Mouse (Mus musculus) limb, embryonic 11.5 days (tissue): Measurements from ENCODE around the gene Rnf5. TPM values are rescaled to one million over a fixed set of nuclear protein-coding genes. Genes with fewer than 3 reads are reported as not detected.
A peak's percentile ranks its signal among the peaks of the same experiment; 100 is the strongest.

ENCODE experiments used
- ATAC-seq: fragments of 200-750 bp; cut with Nextera tagmentation; 2 replicates; pipeline ENCODE4 v1.8.0; 2017; ENCODE audit warnings: low read depth; ENCODE audit not compliant: insufficient number of reproducible peaks, low FRiP score, low TSS enrichment
- DNase-seq: peaks from one replicate; pipeline ENCODE4 v3.0.0-alpha.2; 2015; ENCODE audit warnings: low spot score
- H3K27ac ChIP-seq: fragments of 300-500 bp; sonication (generic); replicated peaks from 2 replicates; pipeline ENCODE4 v1.5.1; 2014; ENCODE audit warnings: low read depth, mild to moderate bottlenecking, low read length
- H3K27me3 ChIP-seq: fragments of 300-500 bp; sonication (generic); 2 replicates; pipeline ENCODE4 v1.6.1; 2014; ENCODE audit warnings: mild to moderate bottlenecking, low read length, mixed read lengths; ENCODE audit not compliant: control insufficient read depth, insufficient read depth
- H3K36me3 ChIP-seq: fragments of 300-500 bp; sonication (generic); 2 replicates; pipeline ENCODE4 v1.6.1; 2014; ENCODE audit warnings: mild to moderate bottlenecking, low read length, moderate library complexity, mixed read lengths; ENCODE audit not compliant: control insufficient read depth, insufficient read depth
- H3K4me1 ChIP-seq: fragments of 300-500 bp; sonication (generic); 2 replicates; pipeline ENCODE4 v1.6.1; 2014; ENCODE audit warnings: low read length, mixed read lengths; ENCODE audit not compliant: control insufficient read depth, insufficient read depth
- H3K4me2 ChIP-seq: fragments of 300-500 bp; sonication (generic); 2 replicates; pipeline ENCODE4 v1.6.1; 2014; ENCODE audit warnings: low read depth, mild to moderate bottlenecking, moderate library complexity; ENCODE audit not compliant: severe bottlenecking
- H3K4me3 ChIP-seq: fragments of 300-500 bp; sonication (generic); 2 replicates; pipeline ENCODE4 v1.5.1; 2014; ENCODE audit warnings: low read depth, low read length
- H3K9ac ChIP-seq: fragments of 300-500 bp; sonication (generic); 2 replicates; pipeline ENCODE4 v1.6.1; 2014; ENCODE audit warnings: mild to moderate bottlenecking, low read length
- H3K9me3 ChIP-seq: fragments of 300-500 bp; sonication (generic); 2 replicates; pipeline ENCODE4 v1.6.1; 2016; ENCODE audit warnings: low read length; ENCODE audit not compliant: control insufficient read depth
- WGBS: fragments of 180-500 bp; shearing (Covaris S2); extraction: QIAGEN DNeasy Blood & Tissue Kit; methylation state at CpG from one replicate; pipeline ENCODE4 v1.1.7; 2014; 5-methylcytosine and 5-hydroxymethylcytosine counted together
- polyA plus RNA-seq: library from polyadenylated mRNA; unstranded; fragments of >200 nt; fragmentation: Nextera tagmentation; extraction: Ambion mirVana; gene quantifications from 2 replicates; pipeline ENCODE4 v1.2.1, GENCODE M21; 2014

The Rnf5 gene
- polyA plus RNA-seq, 1 experiment from 2014 or later: 111 TPM

- H3K4me1 ChIP-seq: peaks cover 21% of the 10 kb centered on the region
- H3K9ac ChIP-seq: no peak overlapping the region
- H3K4me2 ChIP-seq: no peak overlapping the region
- no peak for DNase-seq
- no peak overlapping the region for H3K27ac ChIP-seq
- H3K27me3 ChIP-seq: peaks cover 4% of the 10 kb centered on the region
- H3K9me3 ChIP-seq: no peaks in the 10 kb centered on the region
- no peak overlapping the region for H3K4me3 ChIP-seq
- H3K36me3 ChIP-seq: no peaks in the 10 kb centered on the region
- ATAC-seq: no peak
- WGBS: 93% methylated on average over 3 of the region's 3 CpGs
These were observed 21.5 kb upstream of the Rnf5 start for GRCm38 (mm10) chr17:34624981-34625380.

- no peak overlapping the region for H3K27ac ChIP-seq
- no peaks in the 10 kb centered on the region for H3K27me3 ChIP-seq
- H3K36me3 ChIP-seq: no peaks in the 10 kb centered on the region
- no peak overlapping the region for H3K9ac ChIP-seq
- no peak overlapping the region for H3K4me3 ChIP-seq
- H3K4me2 ChIP-seq: no peak overlapping the region
- ATAC-seq: no peak
- WGBS: 85% methylated on average over 9 of the region's 9 CpGs
- DNase-seq: no peak
- no peaks in the 10 kb centered on the region for H3K9me3 ChIP-seq
- peaks cover 12% of the 10 kb centered on the region for H3K4me1 ChIP-seq
These were observed 19.7 kb upstream of the Rnf5 start for GRCm38 (mm10) chr17:34623161-34623560.

GRCm38 (mm10) chr17:34621006-34621405, 17.5 kb upstream of the Rnf5 start:
- H3K27me3 ChIP-seq: no peaks in the 10 kb centered on the region
- WGBS: 86% methylated on average over 8 of the region's 8 CpGs
- no peaks in the 10 kb centered on the region for H3K36me3 ChIP-seq
- ATAC-seq (no peak), DNase-seq (no peak)
- H3K9ac ChIP-seq: no peak overlapping the region
- peaks cover under 1% of the 10 kb centered on the region; the same call in 1 of the 2 replicates for H3K4me1 ChIP-seq
- no peak overlapping the region for H3K27ac ChIP-seq
- H3K4me2 ChIP-seq: no peak overlapping the region
- H3K9me3 ChIP-seq: no peaks in the 10 kb centered on the region
- H3K4me3 ChIP-seq: no peak overlapping the region

- H3K9me3 ChIP-seq: no peaks in the 10 kb centered on the region
- no peaks in the 10 kb centered on the region for H3K4me1 ChIP-seq
- no peak overlapping the region for H3K9ac ChIP-seq
- 21% methylated on average over 6 of the region's 6 CpGs for WGBS
- no peak for ATAC-seq
- no peaks in the 10 kb centered on the region for H3K27me3 ChIP-seq
- no peak overlapping the region for H3K4me2 ChIP-seq
- peak; percentile 74 for DNase-seq
- H3K36me3 ChIP-seq: peaks cover 2% of the 10 kb centered on the region; the same call in 1 of the 2 replicates
- H3K4me3 ChIP-seq: no peak overlapping the region
- H3K27ac ChIP-seq: no peak overlapping the region
These were observed 15.5 kb upstream of the Rnf5 start for GRCm38 (mm10) chr17:34618999-34619398.

DNA sequence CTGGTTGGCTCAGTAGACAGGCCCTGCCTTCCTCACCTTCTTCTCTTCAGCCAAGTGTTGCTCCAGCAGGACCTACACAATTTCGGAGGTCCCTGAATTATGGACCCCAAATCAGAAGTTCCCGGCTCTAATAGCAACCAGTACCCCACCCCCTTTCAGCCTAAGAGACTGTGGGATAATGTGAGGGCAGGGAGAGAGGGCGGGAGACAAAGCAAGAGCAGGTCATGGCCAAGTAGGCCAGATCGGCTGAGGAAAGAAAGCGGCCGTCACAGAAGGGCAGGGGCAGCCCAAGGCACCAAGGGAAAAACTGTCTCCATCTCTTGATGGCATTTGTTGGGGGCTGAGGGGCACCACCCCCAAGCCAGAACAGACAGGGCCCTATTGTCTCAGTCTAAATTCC, 12.4 kb upstream of the Rnf5 start, which contains the start of gene Egfl8:
Gene Egfl8, minus strand, starts transcription at position 101 of the 400 bp plus-strand sequence.
- H3K27me3 ChIP-seq: no peaks in the 10 kb centered on the region
- WGBS: 83% methylated on average over 6 of the region's 6 CpGs
- no peak within 1 kb of the TSS for H3K27ac ChIP-seq
- H3K36me3 ChIP-seq: peaks cover 24% of the 10 kb centered on the region
- no peak within 1 kb of the TSS for H3K9ac ChIP-seq
- ATAC-seq: no peak
- H3K9me3 ChIP-seq: no peaks in the 10 kb centered on the region
- no peak for DNase-seq
- H3K4me2 ChIP-seq: no peak within 1 kb of the TSS
- no peak within 1 kb of the TSS for H3K4me3 ChIP-seq
- H3K4me1 ChIP-seq: no peaks in the 10 kb centered on the region

DNA sequence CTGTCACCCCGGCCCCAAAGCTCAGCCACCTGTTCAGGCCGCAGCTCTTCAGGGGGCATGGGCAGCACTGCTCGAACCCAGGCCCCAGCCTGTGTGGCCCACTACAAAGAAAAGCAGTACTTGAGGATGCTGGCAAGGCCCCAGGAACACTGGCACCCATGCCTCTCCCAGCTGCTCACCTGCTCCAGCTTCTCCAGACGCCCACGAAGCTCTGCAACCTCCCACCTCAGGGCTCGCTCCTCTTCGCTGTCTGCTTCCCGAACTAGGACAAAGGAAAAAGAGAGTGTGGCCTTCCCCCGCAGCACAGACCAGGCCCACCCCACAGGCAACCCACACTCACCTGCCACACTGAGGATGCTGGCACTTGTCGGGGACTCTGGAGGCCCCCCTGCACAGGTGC, 10.3 kb upstream of the Rnf5 start:
- Histone ChIP-seq H3K4me3 (no peak overlapping the region), H3K27me3 (no peaks in the 10 kb centered on the region), H3K36me3 (peaks cover 25% of the 10 kb centered on the region), H3K4me1 (no peaks in the 10 kb centered on the region), H3K27ac (no peak overlapping the region), H3K4me2 (no peak overlapping the region), H3K9ac (no peak overlapping the region), H3K9me3 (no peaks in the 10 kb centered on the region)
- ATAC-seq (no peak), DNase-seq (no peak)
- WGBS: 86% methylated on average over 10 of the region's 10 CpGs

GRCm38 (mm10) chr17:34613054-34613645, 9.7 kb upstream of the Rnf5 start:
- DNase-seq: no peak
- Histone ChIP-seq H3K9me3 (no peaks in the 10 kb centered on the region), H3K9ac (no peak overlapping the region), H3K36me3 (peaks cover 25% of the 10 kb centered on the region), H3K27me3 (no peaks in the 10 kb centered on the region), H3K27ac (no peak overlapping the region), H3K4me3 (no peak overlapping the region), H3K4me1 (no peaks in the 10 kb centered on the region), H3K4me2 (no peak overlapping the region; the same call in 1 of the 2 replicates)
- WGBS: 86% methylated on average over 11 of the region's 11 CpGs
- ATAC-seq: no peak

DNA sequence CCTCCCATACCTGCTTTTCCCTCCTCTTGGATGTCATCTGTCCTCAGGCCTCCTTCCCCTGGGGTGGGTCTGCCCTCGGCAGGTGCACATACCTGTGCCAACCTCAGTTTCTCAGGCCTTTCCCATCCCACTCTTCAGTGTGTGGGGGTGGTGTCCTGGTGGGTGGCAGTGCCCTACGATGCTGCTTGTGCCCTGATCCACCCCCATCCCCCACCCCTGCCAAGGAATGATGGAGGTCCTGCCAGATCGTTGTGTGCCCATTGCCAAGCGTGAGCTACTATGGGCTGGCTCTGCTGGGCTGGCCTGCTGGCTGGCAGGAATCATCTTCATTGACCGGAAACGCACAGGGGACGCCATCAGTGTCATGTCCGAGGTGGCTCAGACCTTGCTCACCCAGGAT, 7.6 kb upstream of the Rnf5 start:
- Histone ChIP-seq H3K4me2 (no peak overlapping the region), H3K27me3 (no peaks in the 10 kb centered on the region), H3K27ac (no peak overlapping the region), H3K4me3 (no peak overlapping the region), H3K4me1 (peaks cover 6% of the 10 kb centered on the region), H3K9ac (no peak overlapping the region), H3K9me3 (no peaks in the 10 kb centered on the region), H3K36me3 (peaks cover 25% of the 10 kb centered on the region)
- WGBS: 92% methylated on average over 8 of the region's 8 CpGs
- no peak for ATAC-seq
- no peak for DNase-seq

GRCm38 (mm10) chr17:34607997-34608396, 4.5 kb upstream of the Rnf5 start:
- Histone ChIP-seq H3K36me3 (peaks cover 18% of the 10 kb centered on the region), H3K4me3 (no peak overlapping the region), H3K9ac (no peak overlapping the region), H3K4me2 (no peak overlapping the region), H3K9me3 (no peaks in the 10 kb centered on the region), H3K4me1 (peaks cover 14% of the 10 kb centered on the region), H3K27me3 (no peaks in the 10 kb centered on the region), H3K27ac (no peak overlapping the region)
- ATAC-seq: no peak
- DNase-seq: no peak
- 92% methylated on average over 7 of the region's 7 CpGs for WGBS
